Mouse (Mus musculus): ENCODE measurements at regions not wholly inside any gene's neighbourhood (a gene's known extent, or its start where the extent isn't known, plus 50 kb on each side); places are given as distances from the start of the nearest gene placed in this dataset.
A peak's percentile ranks its signal among the peaks of the same experiment; 100 is the strongest.
"Not testable (repeated sequence)": the region's sequence is repeated elsewhere in the genome, so short reads cannot be mapped to it uniquely, and the experiment has no call there.

DNA sequence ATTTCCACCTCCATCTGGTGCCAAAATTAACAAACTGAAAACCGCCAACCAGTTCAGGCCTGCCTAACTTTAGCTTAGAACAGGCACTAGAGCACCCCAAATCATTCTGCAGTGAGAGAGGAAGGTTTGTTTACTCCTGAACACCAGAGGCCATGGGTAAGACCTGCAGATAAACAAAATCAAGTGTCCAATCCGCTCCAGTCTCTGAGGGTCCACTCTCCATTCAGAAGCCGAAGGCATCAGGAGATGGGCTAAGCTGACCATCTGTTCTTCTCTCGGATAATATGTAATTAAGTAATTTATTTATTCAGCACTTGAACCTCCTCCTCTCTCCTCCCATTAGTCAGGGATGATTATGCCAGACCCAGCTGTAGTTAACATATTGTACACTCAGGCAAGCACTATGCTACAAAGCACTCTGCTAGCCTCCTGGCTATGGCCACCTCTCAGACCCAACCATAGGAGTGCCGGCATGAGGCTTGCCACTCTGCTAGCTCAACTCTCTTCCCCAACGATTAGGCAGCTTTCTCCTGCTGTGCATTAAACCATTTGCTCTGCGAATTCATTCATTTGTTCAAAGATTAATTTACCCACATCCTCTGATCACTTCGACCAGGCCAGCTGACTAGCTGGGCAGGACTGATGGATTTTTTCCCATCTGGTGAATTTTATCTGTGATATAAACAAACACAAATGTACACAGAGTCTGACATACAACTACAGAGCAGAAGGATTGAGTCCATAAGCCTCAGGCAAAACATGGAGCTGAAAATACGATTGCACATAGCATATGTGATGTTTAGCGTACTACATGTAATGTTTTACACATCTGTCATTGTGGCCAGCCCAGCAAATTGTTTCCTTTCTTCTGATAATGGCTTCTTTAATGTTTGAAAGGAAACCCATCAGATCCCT lies 184.4 kb downstream of the Mat2b start:
- no peak for DNase-seq (ENCODE audit: low read depth, low spot score)

DNA sequence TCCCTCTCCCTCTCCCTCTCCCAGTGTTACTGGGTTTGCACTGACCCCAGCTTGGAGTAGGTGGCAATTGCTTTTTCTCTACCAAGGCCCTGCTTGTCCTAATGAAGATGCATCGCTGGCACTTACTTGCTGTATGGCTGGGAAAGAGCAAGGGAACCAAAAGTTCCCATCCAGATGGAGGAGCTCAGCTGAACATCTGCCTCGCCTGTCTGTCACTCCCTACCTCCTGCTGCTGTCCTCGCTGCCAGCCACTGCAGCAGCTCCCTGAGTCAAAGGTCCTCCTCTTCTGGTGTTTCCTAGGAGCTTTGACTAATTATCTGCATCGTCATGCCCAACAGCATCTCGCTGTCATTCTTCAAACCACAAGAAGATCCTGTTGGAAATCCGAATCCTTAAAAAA lies 203.4 kb downstream of the Mat2b start:
- no peak for DNase-seq (ENCODE audit: low read depth, low spot score)

- peak; percentile 73 for DNase-seq (ENCODE audit: low read depth, low spot score)
Observed at GRCm38 (mm10) chr11:40478171-40478570, 216.8 kb downstream of the Mat2b start.

DNA sequence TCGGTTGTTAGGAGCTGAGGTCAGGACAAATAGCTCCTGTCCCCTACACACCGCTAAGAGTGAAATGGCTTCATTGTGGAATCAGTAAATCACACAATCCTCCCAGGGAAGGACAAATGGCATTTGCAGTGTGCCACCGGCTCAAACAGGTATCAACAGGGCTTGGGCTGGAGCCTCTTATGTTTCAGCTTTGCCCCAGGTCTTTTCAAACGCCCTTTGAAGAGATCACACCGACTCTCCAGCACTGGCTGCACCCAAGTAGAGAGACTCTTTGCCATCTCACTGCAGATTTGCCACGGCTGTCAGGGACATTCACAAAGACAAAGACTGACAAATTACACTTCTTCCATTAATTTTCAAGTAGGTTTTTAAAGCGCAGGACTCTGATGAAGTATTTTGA lies 217.7 kb downstream of the Mat2b start:
- DNase-seq (ENCODE audit: low read depth, low spot score), result peak; percentile 16

GRCm38 (mm10) chr11:40469080-40469705 lies 225.8 kb downstream of the Mat2b start:
- DNase-seq (ENCODE audit: low read depth, low spot score), result peak; percentile 45

GRCm38 (mm10) chr11:40456571-40456970 lies 238.4 kb downstream of the Mat2b start:
- DNase-seq (ENCODE audit: low read depth, low spot score), result no peak

GRCm38 (mm10) chr11:40454994-40455393 lies 240.0 kb downstream of the Mat2b start:
- DNase-seq (ENCODE audit: low read depth, low spot score), result not testable (repeated sequence)

- DNase-seq (ENCODE audit: low read depth, low spot score), result no peak
Observed at GRCm38 (mm10) chr11:40446846-40447245, 248.2 kb downstream of the Mat2b start.

GRCm38 (mm10) chr11:40434002-40434401 lies 261.0 kb downstream of the Mat2b start:
- DNase-seq (ENCODE audit: low read depth, low spot score), result no peak

DNA sequence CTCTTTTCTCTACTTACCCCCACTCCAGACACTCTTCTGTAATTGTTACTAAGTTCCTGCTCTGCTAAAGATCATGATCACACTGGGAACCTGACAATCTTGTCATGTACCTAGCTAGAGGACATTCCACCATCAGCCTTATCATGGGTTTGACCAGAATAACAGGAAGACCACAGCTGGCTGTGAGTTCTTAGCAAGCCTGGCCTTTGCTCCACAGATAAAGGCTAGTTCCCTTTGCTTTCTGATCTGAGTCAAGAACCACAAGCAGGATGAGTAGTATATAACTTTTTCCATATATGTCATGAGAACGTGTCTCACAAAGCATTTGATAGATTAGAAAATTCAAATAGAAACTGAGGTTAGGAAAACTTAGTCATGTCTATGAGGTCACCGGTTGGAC lies 266.1 kb downstream of the Mat2b start:
- DNase-seq (ENCODE audit: low read depth, low spot score), result no peak

- no peak for DNase-seq (ENCODE audit: low read depth, low spot score)
Observed at GRCm38 (mm10) chr11:40424316-40424715, 270.7 kb downstream of the Mat2b start.

DNA sequence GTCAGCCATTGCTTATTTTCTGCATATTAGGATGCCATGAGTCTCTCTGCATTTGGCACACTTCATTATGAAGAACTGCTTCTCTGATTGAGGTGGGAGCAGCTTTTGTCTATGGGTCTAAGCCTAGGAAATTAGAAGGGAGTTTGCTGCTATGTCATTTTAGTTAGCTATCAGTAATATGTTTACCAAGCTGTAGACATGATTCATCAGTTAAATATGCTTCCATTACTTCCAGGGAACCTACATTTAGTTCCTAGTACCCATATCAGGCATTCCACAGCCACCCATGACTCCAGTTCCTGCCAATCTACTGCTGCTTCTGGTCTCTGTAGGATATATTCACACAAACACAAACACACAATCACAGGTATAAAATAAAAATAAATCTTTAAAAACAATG lies 287.4 kb downstream of the Mat2b start:
- DNase-seq (ENCODE audit: low read depth, low spot score), result no peak

- DNase-seq (ENCODE audit: low read depth, low spot score), result no peak
Observed at GRCm38 (mm10) chr11:40402249-40402648, 292.8 kb downstream of the Mat2b start.

GRCm38 (mm10) chr11:40397453-40398104 lies 297.4 kb downstream of the Mat2b start:
- DNase-seq (ENCODE audit: low read depth, low spot score), result no peak

- DNase-seq (ENCODE audit: low read depth, low spot score), result no peak
Observed at GRCm38 (mm10) chr11:40395331-40395730, 299.7 kb downstream of the Mat2b start.

DNA sequence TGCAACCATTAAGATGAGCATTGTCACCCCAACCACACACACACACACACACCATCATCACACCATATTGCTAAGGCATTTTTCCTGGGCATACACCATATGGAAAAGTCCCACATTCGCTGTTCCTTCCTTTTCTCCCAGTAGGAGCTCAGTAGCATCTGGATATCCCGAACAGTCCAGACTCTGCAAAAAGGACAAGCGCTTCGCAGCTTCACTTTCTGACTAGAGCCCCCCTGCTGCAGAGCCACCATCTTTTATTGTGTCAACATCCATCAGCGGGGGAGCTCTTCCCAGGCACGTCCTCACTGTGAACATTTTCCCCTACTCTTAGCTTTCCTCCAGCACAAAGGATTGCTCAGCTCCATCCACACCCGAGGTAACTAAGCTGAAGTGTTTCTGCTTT lies 300.1 kb downstream of the Mat2b start:
- peak; percentile 5 for DNase-seq (ENCODE audit: low read depth, low spot score)

GRCm38 (mm10) chr11:40394283-40394758 lies 300.7 kb downstream of the Mat2b start:
- no peak for DNase-seq (ENCODE audit: low read depth, low spot score)

- DNase-seq (ENCODE audit: low read depth, low spot score), result no peak
Observed at GRCm38 (mm10) chr11:40380696-40381095, 314.3 kb downstream of the Mat2b start.

GRCm38 (mm10) chr11:40371696-40372095 lies 323.3 kb downstream of the Mat2b start:
- no peak for DNase-seq (ENCODE audit: low read depth, low spot score)

DNA sequence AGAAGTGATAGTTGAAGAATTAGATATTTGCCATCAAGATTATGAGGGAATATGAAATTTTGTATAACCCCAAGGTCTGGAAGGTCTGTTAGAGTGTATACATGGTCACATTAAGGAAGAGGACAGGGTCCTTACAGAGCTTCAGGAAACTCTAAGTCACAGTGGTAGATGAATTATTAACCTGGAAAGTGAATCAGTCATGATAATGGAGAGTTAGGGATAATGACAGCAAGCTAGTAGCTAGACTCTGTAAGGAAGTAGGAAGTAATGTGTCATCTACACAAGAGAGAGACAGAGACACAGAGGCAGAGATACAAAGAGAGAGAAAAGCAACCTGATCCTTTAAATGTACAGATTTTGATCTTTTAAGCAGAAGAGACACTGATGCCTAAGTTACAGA lies 328.4 kb downstream of the Mat2b start:
- DNase-seq (ENCODE audit: low read depth, low spot score), result no peak

- DNase-seq (ENCODE audit: low read depth, low spot score), result no peak
Observed at GRCm38 (mm10) chr11:40362530-40363185, 332.3 kb downstream of the Mat2b start.
